Mouse (Mus musculus): ENCODE measurements around the gene BC035044.
A peak's percentile ranks its signal among the peaks of the same experiment; 100 is the strongest.
"Not testable (repeated sequence)": the region's sequence is repeated elsewhere in the genome, so short reads cannot be mapped to it uniquely, and the experiment has no call there.

BC035044 gene

GRCm38 (mm10) chr6:128850671-128851070 lies 40.3 kb downstream of the BC035044 start:
- DNase-seq (ENCODE audit: low spot score in 2 of 2), result no peak

GRCm38 (mm10) chr6:128849902-128850301 lies 41.0 kb downstream of the BC035044 start:
- DNase-seq (ENCODE audit: low spot score in 2 of 2), result peak in 1 of 2 experiments; percentile 53

GRCm38 (mm10) chr6:128847401-128847800 lies 43.5 kb downstream of the BC035044 start:
- no peak for DNase-seq (ENCODE audit: low spot score in 2 of 2)

- DNase-seq (ENCODE audit: low spot score in 2 of 2), result no peak
Measured at GRCm38 (mm10) chr6:128845998-128846542, 44.9 kb downstream of the BC035044 start.

GRCm38 (mm10) chr6:128845319-128845979 lies 45.5 kb downstream of the BC035044 start:
- DNase-seq (ENCODE audit: low spot score in 2 of 2), result peak in 1 of 2 experiments; percentile 90

GRCm38 (mm10) chr6:128844586-128845080 lies 46.3 kb downstream of the BC035044 start:
- no peak for DNase-seq (ENCODE audit: low spot score in 2 of 2)

- DNase-seq (ENCODE audit: low spot score in 2 of 2), result no peak
Measured at GRCm38 (mm10) chr6:128844131-128844530, 46.8 kb downstream of the BC035044 start.

GRCm38 (mm10) chr6:128843479-128843992 lies 47.4 kb downstream of the BC035044 start:
- peak in 1 of 2 experiments; percentile 47 for DNase-seq (ENCODE audit: low spot score in 2 of 2)

- DNase-seq (ENCODE audit: low spot score in 2 of 2), result peak; percentile 87 to 96
Measured at GRCm38 (mm10) chr6:128842945-128843478, 47.9 kb downstream of the BC035044 start.

GRCm38 (mm10) chr6:128842356-128842944 lies 48.5 kb downstream of the BC035044 start:
- DNase-seq (ENCODE audit: low spot score in 2 of 2), result no peak

GRCm38 (mm10) chr6:128841327-128842089 lies 49.4 kb downstream of the BC035044 start:
- no peak for DNase-seq (ENCODE audit: low spot score in 2 of 2)

GRCm38 (mm10) chr6:128840669-128841068 lies 50.3 kb downstream of the BC035044 start:
- DNase-seq (ENCODE audit: low spot score in 2 of 2), result not testable (repeated sequence)

GRCm38 (mm10) chr6:128839921-128840320 lies 51.0 kb downstream of the BC035044 start:
- no peak for DNase-seq (ENCODE audit: low spot score in 2 of 2)

GRCm38 (mm10) chr6:128839266-128839771 lies 51.6 kb downstream of the BC035044 start:
- peak; percentile 57 to 83 for DNase-seq (ENCODE audit: low spot score in 2 of 2)

GRCm38 (mm10) chr6:128838342-128839265 lies 52.3 kb downstream of the BC035044 start:
- peak; percentile 79 to 95 for DNase-seq (ENCODE audit: low spot score in 2 of 2)

GRCm38 (mm10) chr6:128837454-128838341 lies 53.2 kb downstream of the BC035044 start:
- no peak for DNase-seq (ENCODE audit: low spot score in 2 of 2)

GRCm38 (mm10) chr6:128836955-128837334 lies 54.0 kb downstream of the BC035044 start:
- DNase-seq (ENCODE audit: low spot score in 2 of 2), result no peak

GRCm38 (mm10) chr6:128836191-128836954 lies 54.6 kb downstream of the BC035044 start:
- no peak for DNase-seq (ENCODE audit: low spot score in 2 of 2)

- DNase-seq (ENCODE audit: low spot score in 2 of 2), result no peak
Measured at GRCm38 (mm10) chr6:128835571-128835970, 55.4 kb downstream of the BC035044 start.
